Mouse (Mus musculus) hindbrain, embryonic 12.5 days (tissue): Measurements from ENCODE around the gene Gspt1. TPM values are rescaled to one million over a fixed set of nuclear protein-coding genes. Genes with fewer than 3 reads are reported as not detected.

Experiments used
- microRNA counts: library from miRNA; unstranded; fragments of <30 nt; microRNA quantifications from one replicate; lab custom pipeline; 2017
- microRNA-seq: library from miRNA; unstranded; fragments of <30 nt; microRNA quantifications from one replicate; pipeline ENCODE4, GENCODE M21; 2017
- polyA plus RNA-seq: library from polyadenylated mRNA; unstranded; fragments of >200 nt; fragmentation: Nextera tagmentation; extraction: Ambion mirVana; gene quantifications from 2 replicates; pipeline ENCODE4 v1.2.1, GENCODE M21; 2016

Gspt1 gene
- polyA plus RNA-seq, 1 experiment from 2014 or later = 98.4 TPM

MicroRNAs encoded within 50 kb of the gene (microRNA counts, 519-probe panel; counts per million panel counts)
- microRNA mmu-miR-1945 (lab: Ali Mortazavi, UCI) = 470 counts per million, percentile 58 among the panel's probes with 10 or more counts

Small RNA genes lying within 50 kb of the gene (microRNA-seq; reads per million reads assigned to microRNA genes)
- 6.5 reads per million, percentile 15 among the genes with 10 or more reads in this experiment for gene Mir1945

Other genes starting within 250 kb of the Gspt1 start
- 103 and 109 TPM in 2 replicates for gene Snn, start 193.4 kb downstream of the Gspt1 start, polyA plus RNA-seq
- 59.7 and 65.3 TPM in 2 replicates for gene Litaf, start 188.2 kb downstream of the Gspt1 start, polyA plus RNA-seq
- gene Txndc11, start 119.7 kb downstream of the Gspt1 start, polyA plus RNA-seq = 34.6 and 37.6 TPM in 2 replicates
- gene Zc3h7a, start 77.9 kb downstream of the Gspt1 start, polyA plus RNA-seq = 118 and 124 TPM in 2 replicates
- 183 and 196 TPM in 2 replicates for gene Rsl1d1, start 51.0 kb downstream of the Gspt1 start, polyA plus RNA-seq
- gene Tnfrsf17, start 59.5 kb upstream of the Gspt1 start, polyA plus RNA-seq = not detected in 2 replicates
- gene Snx29, start 68.6 kb upstream of the Gspt1 start, polyA plus RNA-seq = 19.0 and 19.2 TPM in 2 replicates